Mouse (Mus musculus) MEL (cell line): Measurements from ENCODE around the gene Peli1. TPM values are rescaled to one million over a fixed set of nuclear protein-coding genes. Genes with fewer than 3 reads are reported as not detected.

Experiments
- DNase-seq: peaks from one replicate; pipeline ENCODE4 v3.0.0; 2011; ENCODE audit warnings: low read depth, low spot score
- H3K27ac ChIP-seq: 2 replicates; pipeline ENCODE4 v1.5.1; 2012; ENCODE audit warnings: low read depth, mild to moderate bottlenecking, control low read depth, low read length, moderate library complexity; ENCODE audit not compliant: control insufficient read depth
- H3K27me3 ChIP-seq, 2 experiments: fragments of 150-350 bp in 1 of 2; sonication (generic) in 1 of 2; 2 replicates each; pipeline ENCODE4 v1.6.1; 2012; ENCODE audit warnings: low read length in 2 of 2, mild to moderate bottlenecking in 2 of 2, improper control_type of control experiment in 1 of 2, moderate library complexity in 1 of 2; ENCODE audit not compliant: insufficient read depth in 2 of 2, control insufficient read depth in 1 of 2
- H3K36me3 ChIP-seq, 2 experiments: 2 replicates each; pipeline ENCODE4 v1.6.1; 2012 to 2014; ENCODE audit warnings: low read length in 2 of 2, improper control_type of control experiment in 1 of 2, inconsistent platforms in 1 of 2, mild to moderate bottlenecking in 1 of 2; ENCODE audit not compliant: insufficient read depth in 2 of 2, control insufficient read depth in 1 of 2
- H3K4me1 ChIP-seq, 2 experiments: fragments of 150-350 bp in 1 of 2; sonication (generic) in 1 of 2; 2 replicates each; pipeline ENCODE4 v1.6.1; 2012; ENCODE audit warnings: low read length in 2 of 2, improper control_type of control experiment in 1 of 2, mild to moderate bottlenecking in 1 of 2; ENCODE audit not compliant: insufficient read depth in 2 of 2, control insufficient read depth in 1 of 2
- H3K4me3 ChIP-seq, 2 experiments: fragments of 150-350 bp in 1 of 2; sonication (generic) in 1 of 2; 2 replicates each; pipeline ENCODE4 v1.5.1; 2012; ENCODE audit warnings: low read depth in 2 of 2, low read length in 2 of 2, mild to moderate bottlenecking in 2 of 2, moderate library complexity in 2 of 2, control low read depth in 1 of 2, improper control_type of control experiment in 1 of 2; ENCODE audit not compliant: control insufficient read depth in 1 of 2, insufficient read depth in 1 of 2
- H3K79me2 ChIP-seq: 2 replicates; pipeline ENCODE4 v1.6.1; 2012; ENCODE audit warnings: mild to moderate bottlenecking, low read length, moderate library complexity; ENCODE audit not compliant: control insufficient read depth, poor library complexity, insufficient read depth
- H3K9ac ChIP-seq: 2 replicates; pipeline ENCODE4 v1.6.1; 2012; ENCODE audit warnings: low read depth, mild to moderate bottlenecking, control low read depth, low read length, moderate library complexity; ENCODE audit not compliant: control insufficient read depth, poor library complexity, severe bottlenecking
- H3K9me3 ChIP-seq: fragments of 150-350 bp; sonication (generic); replicated peaks from 2 replicates; pipeline ENCODE4 v1.6.1; 2012; ENCODE audit warnings: mild to moderate bottlenecking, low read length, improper control_type of control experiment, moderate library complexity; ENCODE audit not compliant: insufficient read depth
- BHLHE40 ChIP-seq: IDR thresholded peaks from 2 replicates; pipeline ENCODE4 v1.6.1; 2012; ENCODE audit warnings: low read depth, mild to moderate bottlenecking, inconsistent platforms, low read length, improper control_type of control experiment, borderline replicate concordance
- CHD1 ChIP-seq: IDR thresholded peaks from 2 replicates; pipeline ENCODE4 v1.6.1; 2012; ENCODE audit warnings: low read depth, mild to moderate bottlenecking, inconsistent platforms, low read length, improper control_type of control experiment
- CHD2 ChIP-seq: IDR thresholded peaks from 2 replicates; pipeline ENCODE4 v1.6.1; 2011; ENCODE audit warnings: low read length, improper control_type of control experiment
- CTCF ChIP-seq, 3 experiments: IDR thresholded peaks in 2 of 3; conservative IDR thresholded peaks in 1 of 3; 2 replicates each; pipeline ENCODE4 v1.5.1; 2011 to 2012; ENCODE audit warnings: low read length in 3 of 3, low read depth in 2 of 3, mild to moderate bottlenecking in 2 of 3, improper control_type of control experiment in 1 of 3, inconsistent platforms in 1 of 3, mixed read lengths in 1 of 3, moderate library complexity in 1 of 3; ENCODE audit not compliant: control insufficient read depth in 1 of 3, insufficient read depth in 1 of 3, poor library complexity in 1 of 3, severe bottlenecking in 1 of 3
- E2F4 ChIP-seq: IDR thresholded peaks from 2 replicates; pipeline ENCODE4 v1.6.1; 2011; ENCODE audit warnings: low read depth, low read length, improper control_type of control experiment, borderline replicate concordance
- ELF1 ChIP-seq: IDR thresholded peaks from 2 replicates; pipeline ENCODE4 v1.6.1; 2014; ENCODE audit warnings: low read depth, mild to moderate bottlenecking, inconsistent platforms, low read length, improper control_type of control experiment, moderate library complexity
- EP300 ChIP-seq, 2 experiments: IDR thresholded peaks; 2 replicates each; pipeline ENCODE4 v1.6.1; 2011; ENCODE audit warnings: improper control_type of control experiment in 2 of 2, low read length in 2 of 2, low read depth in 1 of 2, mild to moderate bottlenecking in 1 of 2
- ETS1 ChIP-seq: IDR thresholded peaks from 2 replicates; pipeline ENCODE4 v1.6.1; 2012; ENCODE audit warnings: low read depth, mild to moderate bottlenecking, inconsistent platforms, low read length, improper control_type of control experiment, moderate library complexity
- GABPA ChIP-seq: IDR thresholded peaks from 2 replicates; pipeline ENCODE4 v1.6.1; 2012; ENCODE audit warnings: low read depth, mild to moderate bottlenecking, inconsistent platforms, low read length, improper control_type of control experiment, moderate library complexity
- GATA1 ChIP-seq: IDR thresholded peaks from 2 replicates; pipeline ENCODE4 v1.6.1; 2011; ENCODE audit warnings: low read depth, low read length, improper control_type of control experiment
- HCFC1 ChIP-seq: IDR thresholded peaks from 2 replicates; pipeline ENCODE4 v1.6.1; 2012; ENCODE audit warnings: low read depth, mild to moderate bottlenecking, inconsistent platforms, low read length, improper control_type of control experiment, moderate library complexity
- JUND ChIP-seq: IDR thresholded peaks from 2 replicates; pipeline ENCODE4 v1.6.1; 2011; ENCODE audit warnings: low read depth, mild to moderate bottlenecking, improper control_type of control experiment, low read length
- KAT2A ChIP-seq: conservative IDR thresholded peaks from 2 replicates; pipeline ENCODE4 v1.6.1; 2012; ENCODE audit warnings: low read depth, low read length, improper control_type of control experiment, inconsistent platforms
- MAFK ChIP-seq: IDR thresholded peaks from 2 replicates; pipeline ENCODE4 v1.6.1; 2011; ENCODE audit warnings: low read depth, mild to moderate bottlenecking, low read length, improper control_type of control experiment, borderline replicate concordance
- MAX ChIP-seq: IDR thresholded peaks from 2 replicates; pipeline ENCODE4 v1.6.1; 2011; ENCODE audit warnings: low read length, improper control_type of control experiment
- MAZ ChIP-seq: IDR thresholded peaks from 2 replicates; pipeline ENCODE4 v1.6.1; 2012; ENCODE audit warnings: low read depth, mild to moderate bottlenecking, inconsistent platforms, low read length, improper control_type of control experiment
- MXI1 ChIP-seq: IDR thresholded peaks from 2 replicates; pipeline ENCODE4 v1.6.1; 2011; ENCODE audit warnings: mild to moderate bottlenecking, low read depth, low read length, improper control_type of control experiment
- MYB ChIP-seq: IDR thresholded peaks from 2 replicates; pipeline ENCODE4 v1.6.1; 2011; ENCODE audit warnings: mild to moderate bottlenecking, low read depth, low read length, improper control_type of control experiment
- MYC ChIP-seq: IDR thresholded peaks from 2 replicates; pipeline ENCODE4 v1.6.1; 2011; ENCODE audit warnings: low read depth, mild to moderate bottlenecking, low read length, improper control_type of control experiment, moderate library complexity
- NELFE ChIP-seq: IDR thresholded peaks from 2 replicates; pipeline ENCODE4 v1.6.1; 2011; ENCODE audit warnings: low read depth, low read length, improper control_type of control experiment
- NRF1 ChIP-seq: IDR thresholded peaks from 2 replicates; pipeline ENCODE4 v1.6.1; 2014; ENCODE audit warnings: low read depth, mild to moderate bottlenecking, inconsistent platforms, low read length, improper control_type of control experiment, moderate library complexity; ENCODE audit not compliant: poor library complexity, insufficient read depth, severe bottlenecking
- POLR2A ChIP-seq, 2 experiments: IDR thresholded peaks; 2 replicates each; pipeline ENCODE4 v1.6.1; 2011 to 2012; ENCODE audit warnings: low read length in 2 of 2, mild to moderate bottlenecking in 2 of 2, control low read depth in 1 of 2, improper control_type of control experiment in 1 of 2, low read depth in 1 of 2, moderate library complexity in 1 of 2; ENCODE audit not compliant: control insufficient read depth in 1 of 2, insufficient read depth in 1 of 2, poor library complexity in 1 of 2
- POLR2AphosphoS2 ChIP-seq: IDR thresholded peaks from 2 replicates; pipeline ENCODE4 v1.6.1; 2011; ENCODE audit warnings: low read length, improper control_type of control experiment
- POLR2AphosphoS5 ChIP-seq: IDR thresholded peaks from 2 replicates; pipeline ENCODE4 v1.6.1; 2012; ENCODE audit warnings: low read depth, borderline replicate concordance, mild to moderate bottlenecking, inconsistent platforms, low read length, moderate library complexity, mixed read lengths
- RAD21 ChIP-seq: IDR thresholded peaks from 2 replicates; pipeline ENCODE4 v1.6.1; 2011; ENCODE audit warnings: mild to moderate bottlenecking, low read depth, low read length, improper control_type of control experiment
- RCOR1 ChIP-seq: IDR thresholded peaks from 2 replicates; pipeline ENCODE4 v1.6.1; 2012; ENCODE audit warnings: low read depth, mild to moderate bottlenecking, inconsistent platforms, low read length, improper control_type of control experiment
- SIN3A ChIP-seq: IDR thresholded peaks from 2 replicates; pipeline ENCODE4 v1.6.1; 2012; ENCODE audit warnings: low read length, improper control_type of control experiment, inconsistent platforms
- SMC3 ChIP-seq: IDR thresholded peaks from 2 replicates; pipeline ENCODE4 v1.6.1; 2011; ENCODE audit warnings: low read depth, low read length, improper control_type of control experiment
- TAL1 ChIP-seq: IDR thresholded peaks from 2 replicates; pipeline ENCODE4 v1.6.1; 2012; ENCODE audit warnings: mild to moderate bottlenecking, inconsistent platforms, low read length, moderate library complexity, mixed read lengths
- TBP ChIP-seq: IDR thresholded peaks from 2 replicates; pipeline ENCODE4 v1.8.0; 2011; ENCODE audit warnings: low read depth, low read length, improper control_type of control experiment
- TCF12 ChIP-seq: IDR thresholded peaks from 2 replicates; pipeline ENCODE4 v1.6.1; 2014; ENCODE audit warnings: low read depth, mild to moderate bottlenecking, inconsistent platforms, low read length, improper control_type of control experiment, moderate library complexity
- UBTF ChIP-seq: IDR thresholded peaks from 2 replicates; pipeline ENCODE4 v1.6.1; 2012; ENCODE audit warnings: low read depth, mild to moderate bottlenecking, inconsistent platforms, low read length, improper control_type of control experiment, moderate library complexity, borderline replicate concordance; ENCODE audit not compliant: insufficient read depth
- USF1 ChIP-seq: IDR thresholded peaks from 2 replicates; pipeline ENCODE4 v1.6.1; 2014; ENCODE audit warnings: low read depth, mild to moderate bottlenecking, inconsistent platforms, low read length, improper control_type of control experiment, moderate library complexity
- USF2 ChIP-seq, 2 experiments: IDR thresholded peaks; 2 replicates each; pipeline ENCODE4 v1.6.1; 2011 to 2012; ENCODE audit warnings: improper control_type of control experiment in 2 of 2, low read length in 2 of 2, borderline replicate concordance in 1 of 2, inconsistent platforms in 1 of 2, low read depth in 1 of 2, mild to moderate bottlenecking in 1 of 2; ENCODE audit not compliant: insufficient read depth in 1 of 2
- ZC3H11A ChIP-seq: IDR thresholded peaks from 2 replicates; pipeline ENCODE4 v1.6.1; 2012; ENCODE audit warnings: low read depth, mild to moderate bottlenecking, inconsistent platforms, low read length, improper control_type of control experiment
- ZKSCAN1 ChIP-seq: IDR thresholded peaks from 2 replicates; pipeline ENCODE4 v1.6.1; 2012; ENCODE audit warnings: low read depth, mild to moderate bottlenecking, inconsistent platforms, low read length, improper control_type of control experiment, moderate library complexity
- ZMIZ1 ChIP-seq: IDR thresholded peaks from 2 replicates; pipeline ENCODE4 v1.6.1; 2012; ENCODE audit warnings: low read depth, mild to moderate bottlenecking, inconsistent platforms, low read length, improper control_type of control experiment, moderate library complexity
- ZNF384 ChIP-seq: IDR thresholded peaks from 2 replicates; pipeline ENCODE4 v1.6.1; 2012; ENCODE audit warnings: low read depth, mild to moderate bottlenecking, inconsistent platforms, low read length, improper control_type of control experiment
- polyA plus RNA-seq, 2 experiments: library from polyadenylated mRNA; stranded (reverse) in 1 of 2; unstranded in 1 of 2; fragments of >175 nt in 1 of 2; fragments of >200 nt in 1 of 2; gene quantifications; 2 replicates each; pipeline versions ENCODE4 v1.2.1 to v1.2.4; 2012; ENCODE audit warnings: low replicate concordance in 2 of 2, low read depth in 1 of 2; ENCODE audit not compliant: insufficient read length in 2 of 2, insufficient read depth in 1 of 2, missing spikeins in 1 of 2
- total RNA-seq: library from RNA; depleted of rRNA; stranded (reverse); fragments of 300-350 nt; gene quantifications from 2 replicates; pipeline ENCODE4 v1.2.3, GENCODE M21; 2012

Peli1 gene
- total and polyA plus RNA-seq, 3 experiments = 7.5 to 11.6 TPM; not detected in 1

DNA sequence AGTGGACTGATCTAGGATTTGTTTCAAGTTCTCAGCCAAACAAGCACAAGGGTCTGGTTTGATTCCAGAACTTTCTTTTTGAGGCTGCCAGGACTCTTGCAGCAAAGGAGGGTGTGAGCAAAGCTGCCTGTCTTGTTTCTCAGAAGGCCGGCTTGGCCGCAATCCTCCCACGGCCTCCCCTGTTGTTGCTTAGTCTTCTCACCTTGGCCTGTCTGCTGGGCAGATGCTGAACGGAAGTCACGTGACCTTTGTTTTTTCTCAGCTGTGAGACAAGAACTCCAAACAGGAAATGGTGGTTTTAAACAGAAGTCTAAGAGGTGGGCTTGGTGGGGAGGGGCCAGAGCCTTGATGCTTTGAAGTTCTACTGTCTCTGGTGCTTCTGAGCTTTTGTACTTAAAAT is 83.3 kb downstream of the Peli1 start:
- Histone ChIP-seq H3K36me3 (peaks cover 0 to 37% of the 10 kb centered on the region in 2 experiments; a peak in 2 of 4 replicates), H3K27me3 (no peaks in the 10 kb centered on the region), H3K9me3 (no peaks in the 10 kb centered on the region), H3K4me1 (peaks cover 21 to 40% of the 10 kb centered on the region in 2 experiments), H3K79me2 (no peaks in the 10 kb centered on the region), H3K4me3 (no peak overlapping the region), H3K27ac (no peak overlapping the region), H3K9ac (no peak overlapping the region)
- DNase-seq = peak; percentile 75
- no peak for TF ChIP-seq KAT2A
- TF ChIP-seq JUND = no peak
- peak; percentile 32 to 41; a peak in 3 of 4 replicates for TF ChIP-seq EP300 (IDR thresholded peaks at IDR 0.05; ENCODE audit: low read depth in 1 of 2, low read length in 2 of 2)
- TF ChIP-seq NELFE = no peak
- TF ChIP-seq UBTF = no peak
- peak; percentile 81 for TF ChIP-seq ETS1
- TF ChIP-seq USF2 (IDR thresholded peaks at IDR 0.05; ENCODE audit: borderline replicate concordance in 1 of 2, insufficient read depth in 1 of 2, low read depth in 1 of 2, low read length in 2 of 2) = peak; percentile 66 to 75
- TF ChIP-seq ZKSCAN1 = no peak
- peak; percentile 54; the same call in 1 of the 2 replicates for TF ChIP-seq ELF1
- TF ChIP-seq ZNF384 = 0 out of 2 replicates have a peak, but pooled peaks have one; percentile 34
- no peak for TF ChIP-seq HCFC1
- peak; percentile 76 for TF ChIP-seq MAX
- TF ChIP-seq CTCF (IDR thresholded peaks at IDR 0.05 in 2 of 3, conservative IDR thresholded peaks at IDR 0.05 in 1 of 3; ENCODE audit: control insufficient read depth in 1 of 3, insufficient read depth in 1 of 3, low read depth in 2 of 3, low read length in 3 of 3, poor library complexity in 1 of 3, severe bottlenecking in 1 of 3) = no peak
- no peak for TF ChIP-seq POLR2AphosphoS5
- TF ChIP-seq MAZ = 0 out of 2 replicates have a peak, but pooled peaks have one; percentile 23
- TF ChIP-seq CHD1 = no peak
- TF ChIP-seq POLR2A (IDR thresholded peaks at IDR 0.05; ENCODE audit: control insufficient read depth in 1 of 2, insufficient read depth in 1 of 2, low read depth in 1 of 2, low read length in 2 of 2, poor library complexity in 1 of 2) = no peak
- no peak for TF ChIP-seq GATA1
- TF ChIP-seq MXI1 = 0 out of 2 replicates have a peak, but pooled peaks have one; percentile 24
- 0 out of 2 replicates have a peak, but pooled peaks have one; percentile 36 for TF ChIP-seq MYB
- no peak for TF ChIP-seq TAL1
- no peak for TF ChIP-seq MYC
- peak; percentile 25; the same call in 1 of the 2 replicates for TF ChIP-seq SIN3A
- no peak for TF ChIP-seq ZC3H11A
- TF ChIP-seq E2F4 = no peak
- no peak for TF ChIP-seq TBP
- no peak for TF ChIP-seq SMC3
- TF ChIP-seq MAFK = no peak
- TF ChIP-seq POLR2AphosphoS2 = no peak
- no peak for TF ChIP-seq CHD2
- no peak for TF ChIP-seq RAD21
- no peak for TF ChIP-seq TCF12
- TF ChIP-seq BHLHE40 = peak; percentile 80; the same call in 1 of the 2 replicates
- no peak for TF ChIP-seq RCOR1
- TF ChIP-seq NRF1 = no peak
- peak; percentile 95 for TF ChIP-seq USF1
- no peak for TF ChIP-seq GABPA
- no peak for TF ChIP-seq ZMIZ1
